Mouse (Mus musculus) heart, postnatal 25 days (tissue): Measurements from ENCODE around the gene Cpeb4. TPM values are rescaled to one million over a fixed set of nuclear protein-coding genes. Genes with fewer than 3 reads are reported as not detected.
"Not testable (repeated sequence)": the region's sequence is repeated elsewhere in the genome, so short reads cannot be mapped to it uniquely, and the experiment has no call there.

Source experiments
- DNase-seq: peaks from one replicate; pipeline ENCODE4 v3.0.0; 2022; ENCODE audit warnings: low spot score
- intact Hi-C: fragments of 180-260 bp; cut with DNase I; formaldehyde crosslinking; loops from one replicate; pipeline ENCODE4 v1.15.1; 2025
- total RNA-seq, 2 experiments: library from RNA; stranded (reverse); gene quantifications; 2 replicates each; pipeline ENCODE4 v1.2.3; 2021

Gene Cpeb4
- total RNA-seq, 2 experiments from 2014 or later: 80.9 to 92.0 TPM

DNA sequence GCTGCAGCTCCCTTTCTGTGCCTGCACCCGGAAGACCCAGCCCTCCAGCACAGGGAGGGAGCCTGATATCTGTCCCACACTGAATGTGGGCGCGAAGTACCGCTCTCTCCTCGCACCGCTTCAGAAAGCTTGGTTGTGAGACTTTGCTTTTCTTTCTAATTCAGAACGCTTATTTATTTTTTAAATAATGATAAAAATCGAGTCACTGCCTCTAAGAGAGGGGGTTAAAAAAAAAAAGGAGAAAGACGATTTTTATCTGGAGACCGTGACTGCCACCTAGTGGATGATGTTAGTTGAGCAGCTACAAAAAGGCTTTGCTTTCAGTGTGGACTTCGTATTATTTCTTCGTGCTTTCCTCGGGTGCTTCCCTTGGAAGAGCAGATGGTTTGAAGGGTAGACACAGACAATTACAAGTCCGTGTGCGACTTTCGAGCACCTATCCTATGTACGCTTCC, 77.3 kb downstream of the Cpeb4 start:
- no peak for DNase-seq
- intact Hi-C loops: loop anchor here (1.0 to 5.0 kb wide), 3 partner anchors 77 to 702 kb away; partner anchors contain the start of gene Cpeb4

DNA sequence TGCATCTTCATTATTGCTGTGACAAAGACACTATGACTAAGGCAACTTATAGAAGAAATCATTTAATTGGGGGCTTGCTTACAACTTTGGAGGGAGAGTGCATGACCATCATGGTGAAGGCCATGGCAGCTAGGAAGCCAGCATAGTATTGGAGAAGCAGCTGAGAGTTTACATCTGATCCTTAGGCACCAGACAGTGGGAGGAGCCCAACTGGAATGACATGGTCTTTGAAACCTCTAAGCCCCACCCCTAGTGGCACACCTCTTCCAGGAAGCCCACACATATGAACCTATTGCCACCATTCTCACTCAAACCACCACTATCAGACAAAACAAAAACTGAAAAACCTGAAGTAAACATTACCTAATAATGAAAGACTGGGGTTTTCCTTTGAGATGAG, 88.1 kb downstream of the Cpeb4 start:
- DNase-seq: no peak
- intact Hi-C loops: no loop called here

GRCm38 (mm10) chr11:31963993-31964392, 92.0 kb downstream of the Cpeb4 start:
- intact Hi-C loops: no loop called here

DNA sequence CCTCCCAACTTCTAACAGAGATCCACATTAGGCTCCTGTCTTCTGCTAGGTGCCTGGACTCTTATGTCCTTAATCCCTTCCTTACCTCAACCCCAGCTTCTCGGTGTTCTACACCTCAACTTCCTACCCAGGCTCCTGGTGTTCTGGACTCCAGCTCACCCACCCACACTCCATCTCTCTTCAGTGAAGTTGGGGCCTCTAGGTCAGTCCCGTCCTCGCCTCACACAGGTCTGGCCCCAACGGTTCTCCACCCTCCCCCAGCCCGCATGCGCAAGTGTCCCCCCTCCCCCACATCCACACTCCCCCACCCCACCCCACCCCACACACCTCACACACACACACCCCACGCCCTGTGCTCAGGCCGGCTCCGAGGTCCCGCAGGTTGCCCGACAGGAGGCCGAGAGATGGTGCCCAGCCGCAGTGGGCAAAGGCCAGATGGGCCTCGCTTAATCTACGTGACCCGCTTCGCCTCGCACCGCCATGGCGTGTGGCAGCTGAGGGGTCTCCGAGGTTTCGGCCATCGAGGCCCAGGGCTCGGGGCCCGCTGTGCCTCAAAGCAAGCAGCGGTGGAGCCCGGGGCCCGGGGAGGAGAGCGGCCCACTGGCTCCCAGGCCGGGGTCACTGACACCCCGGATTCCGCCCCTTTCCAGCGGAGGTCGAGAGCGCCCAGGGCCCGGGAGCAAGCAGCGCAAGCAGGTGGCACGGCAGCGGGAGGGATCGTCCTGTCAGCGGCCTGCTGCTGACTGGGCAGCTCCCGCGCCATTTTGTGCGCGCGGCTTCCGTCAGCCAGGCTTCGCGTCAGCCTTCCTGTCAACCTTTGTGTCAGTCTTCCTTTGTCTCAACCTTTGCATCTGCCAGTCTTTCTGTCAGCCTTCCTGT, 93.5 kb downstream of the Cpeb4 start, which contains the start of gene 4930524B15Rik:
TSS of gene 4930524B15Rik (plus strand) at position 337 of the 879 bp plus-strand sequence.
- DNase-seq: no peak
- intact Hi-C loops: no loop called here

More at GRCm38 (mm10) chr11:31963993-31964392, 92.0 kb downstream of the Cpeb4 start:
- DNase-seq: no peak

DNA sequence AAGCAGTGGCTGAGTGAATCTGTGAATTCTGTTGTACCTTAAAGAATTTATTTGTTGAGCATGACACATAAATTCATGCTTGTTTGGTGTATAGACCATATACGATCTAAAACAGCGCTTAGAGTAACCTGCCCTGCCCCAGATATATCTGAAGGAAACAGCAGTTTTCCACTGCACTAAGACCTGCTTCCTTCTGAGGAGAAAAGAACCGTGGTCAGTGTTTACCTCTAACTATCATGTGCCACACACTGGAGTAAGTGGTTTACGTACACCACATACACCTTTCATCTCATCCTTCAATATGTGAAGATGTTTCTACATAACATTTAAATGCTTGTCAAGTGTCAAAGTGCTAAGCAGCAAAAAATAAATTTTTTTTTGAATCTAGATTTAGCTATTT, 102.1 kb downstream of the Cpeb4 start:
- intact Hi-C loops: no loop called here
- DNase-seq: no peak

- DNase-seq: no peak
- intact Hi-C loops: no loop called here
Observed at GRCm38 (mm10) chr11:31974826-31975225, 102.8 kb downstream of the Cpeb4 start.

- intact Hi-C loops: no loop called here
- DNase-seq: no peak
Observed at GRCm38 (mm10) chr11:31975678-31976077, 103.7 kb downstream of the Cpeb4 start.

GRCm38 (mm10) chr11:31976137-31976536, 104.1 kb downstream of the Cpeb4 start:
- intact Hi-C loops: no loop called here

GRCm38 (mm10) chr11:31980089-31980488, 108.1 kb downstream of the Cpeb4 start:
- DNase-seq, intact Hi-C loops: not testable (repeated sequence)

More at GRCm38 (mm10) chr11:31976137-31976536, 104.1 kb downstream of the Cpeb4 start:
- no peak for DNase-seq

DNA sequence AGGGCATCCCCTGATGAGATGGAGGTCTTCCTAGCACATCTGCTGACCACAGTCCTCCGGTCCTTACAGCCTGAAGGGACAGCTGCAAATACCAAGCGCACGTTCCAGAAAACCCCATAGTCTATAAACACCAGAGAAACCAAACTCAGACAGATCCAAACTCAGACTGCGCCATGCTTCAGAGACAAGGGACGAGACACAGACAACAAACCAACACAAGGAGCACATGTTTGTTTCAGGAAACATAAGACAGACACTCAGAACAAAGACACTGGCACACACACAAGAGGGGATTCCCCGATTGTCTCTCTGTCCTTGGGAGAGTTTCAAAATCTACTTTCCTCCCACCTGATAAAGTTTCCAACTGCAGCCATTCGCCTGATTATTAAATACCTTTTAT, 109.8 kb downstream of the Cpeb4 start:
- intact Hi-C loops: no loop called here
- no peak for DNase-seq

DNA sequence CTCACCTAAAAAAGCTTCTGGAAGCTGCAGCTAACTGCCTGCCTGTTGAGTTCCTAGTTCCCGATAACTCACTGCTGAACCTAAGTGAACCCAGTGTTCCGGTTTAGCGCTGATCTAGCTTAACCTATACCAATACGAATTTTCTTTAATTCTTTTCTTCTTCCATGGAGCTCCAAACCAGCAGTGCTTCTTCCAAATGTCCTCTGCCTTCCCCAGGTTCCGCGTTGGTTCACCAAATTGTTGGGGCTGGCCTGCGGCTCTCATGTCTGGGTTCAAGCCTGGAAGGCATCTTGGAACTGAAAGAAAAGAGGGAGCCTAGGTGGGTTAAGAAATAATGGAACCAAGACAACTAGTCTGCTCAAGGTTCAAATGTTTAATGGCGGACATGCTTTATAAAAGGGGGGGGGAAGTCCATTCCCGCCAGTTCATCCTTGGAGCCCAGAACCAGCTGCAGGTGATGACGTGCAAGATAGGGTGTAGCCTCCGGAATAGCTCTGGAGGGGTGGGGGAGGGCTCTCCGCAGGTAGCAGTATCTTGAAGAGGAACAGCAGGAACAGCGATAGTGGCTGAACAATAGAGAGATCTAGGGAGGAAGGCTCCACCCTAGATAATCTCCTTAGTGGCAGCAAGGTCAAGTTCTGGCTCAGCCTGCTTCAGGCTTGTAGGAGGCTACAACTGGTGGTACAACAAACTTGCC, 110.4 kb downstream of the Cpeb4 start:
- DNase-seq, intact Hi-C loops: not testable (repeated sequence)

DNA sequence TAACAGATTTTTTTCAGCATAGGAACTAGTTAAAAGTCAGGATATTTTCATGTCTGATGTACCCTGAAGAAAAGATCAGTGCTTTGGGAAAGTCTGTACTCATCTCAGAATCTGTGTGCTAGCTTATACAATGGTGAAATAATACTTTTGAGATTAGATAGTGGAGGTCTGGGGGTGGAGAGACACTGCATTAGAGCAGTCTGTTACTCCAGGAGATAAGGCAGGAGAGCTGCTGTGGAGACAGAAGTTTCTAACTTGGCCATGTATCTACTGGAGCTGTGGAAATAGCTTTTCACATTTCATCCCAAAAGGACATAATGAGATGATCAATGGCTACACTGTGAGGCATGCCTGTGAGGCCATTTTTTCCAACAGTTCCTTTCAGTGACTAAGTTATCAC, 111.2 kb downstream of the Cpeb4 start:
- intact Hi-C loops: no loop called here
- no peak for DNase-seq

- intact Hi-C loops: no loop called here
- no peak for DNase-seq
Observed at GRCm38 (mm10) chr11:31984786-31985185, 112.8 kb downstream of the Cpeb4 start.

Other genes with a start within 250 kb of the Cpeb4 start
- gene Bod1, start 200.3 kb upstream of the Cpeb4 start, total RNA-seq: 100 to 1,000 TPM; 115 to 121 TPM
- gene 4930524B15Rik, start 93.4 kb downstream of the Cpeb4 start, total RNA-seq: not detected
- 1 to 10 TPM; 1.0 TPM for gene Nsg2, start 128.3 kb downstream of the Cpeb4 start, total RNA-seq